Mouse (Mus musculus): ENCODE measurements around the gene Prps1. TPM values are rescaled to one million over a fixed set of nuclear protein-coding genes. Genes with fewer than 3 reads are reported as not detected.

The Prps1 gene
- 46.9 TPM for total RNA-seq (2023)

GRCm38 (mm10) chrX:140456279-140456731, at the start of gene Prps1:
Gene Prps1 (plus strand): TSS chrX:140456613.

Other genes with a start within 250 kb of the Prps1 start
- gene Frmpd3, start 114.3 kb upstream of the Prps1 start, total RNA-seq (2023) = not detected
- 1,164 TPM for gene Tsc22d3, start 144.0 kb downstream of the Prps1 start, total RNA-seq (2023)
- gene Mid2, start 208.0 kb downstream of the Prps1 start, total RNA-seq (2023) = 0.24 TPM